Mouse (Mus musculus): Measurements from ENCODE around the gene Ccr6.

Gene Ccr6

GRCm38 (mm10) chr17:8233618-8234214, 2.1 kb upstream of the Ccr6 start:
- CTCF ChIA-PET: interaction anchor here (0.5 to 0.9 kb wide), 4 partner anchors 9 to 303 kb away, joined by 3 to 15 read pairs (median 3); no protein-coding TSS in a partner anchor

GRCm38 (mm10) chr17:8234537-8234936, 1.3 kb upstream of the Ccr6 start:
- CTCF ChIA-PET: interaction anchor here (0.7 to 0.9 kb wide), 2 partner anchors 10 to 30 kb away, joined by 3 read pairs; no protein-coding TSS in a partner anchor

GRCm38 (mm10) chr17:8238012-8238710, 2.3 kb downstream of the Ccr6 start:
- CTCF ChIA-PET: no interaction called here

- CTCF ChIA-PET: interaction anchor here (0.9 kb wide), 1 partner anchor 10 kb away, joined by 4 read pairs; no protein-coding TSS in a partner anchor
These were observed 3.7 kb downstream of the Ccr6 start for GRCm38 (mm10) chr17:8239561-8239960.

GRCm38 (mm10) chr17:8240517-8240916, 4.7 kb downstream of the Ccr6 start:
- CTCF ChIA-PET: interaction anchor here (0.6 kb wide), 1 partner anchor 47 kb away, joined by 3 read pairs; no protein-coding TSS in a partner anchor

GRCm38 (mm10) chr17:8241645-8242044, 5.8 kb downstream of the Ccr6 start:
- CTCF ChIA-PET: no interaction called here

- CTCF ChIA-PET: interaction anchor here (0.7 to 0.8 kb wide), 2 partner anchors 8 to 31 kb away, joined by 14 to 15 read pairs; no protein-coding TSS in a partner anchor
These were observed 6.3 kb downstream of the Ccr6 start for GRCm38 (mm10) chr17:8242186-8242585.

GRCm38 (mm10) chr17:8244124-8244523, 8.3 kb downstream of the Ccr6 start:
- CTCF ChIA-PET: interaction anchor here (0.8 to 1.3 kb wide), 2 partner anchors 13 to 49 kb away, joined by 4 to 5 read pairs; no protein-coding TSS in a partner anchor

GRCm38 (mm10) chr17:8246102-8246754, 10.4 kb downstream of the Ccr6 start:
- CTCF ChIA-PET: interaction anchor here (0.6 to 1.1 kb wide), 2 partner anchors 15 to 48 kb away, joined by 3 read pairs; no protein-coding TSS in a partner anchor

- CTCF ChIA-PET: no interaction called here
These were observed 15.9 kb downstream of the Ccr6 start for GRCm38 (mm10) chr17:8251704-8252103.

GRCm38 (mm10) chr17:8254268-8254667, 18.4 kb downstream of the Ccr6 start:
- CTCF ChIA-PET: interaction anchor here (0.9 kb wide), 1 partner anchor 22 kb away, joined by 3 read pairs; no protein-coding TSS in a partner anchor

- CTCF ChIA-PET: no interaction called here
These were observed 19.1 kb downstream of the Ccr6 start for GRCm38 (mm10) chr17:8254914-8255313.

- CTCF ChIA-PET: no interaction called here
These were observed 19.7 kb downstream of the Ccr6 start for GRCm38 (mm10) chr17:8255583-8255982.

- CTCF ChIA-PET: interaction anchor here (0.7 kb wide), 1 partner anchor 12 kb away, joined by 8 read pairs; no protein-coding TSS in a partner anchor
These were observed 21.1 kb downstream of the Ccr6 start for GRCm38 (mm10) chr17:8256982-8257381.

GRCm38 (mm10) chr17:8264638-8265037, 28.8 kb downstream of the Ccr6 start:
- CTCF ChIA-PET: interaction anchor here (0.6 to 1.2 kb wide), 4 partner anchors 12 to 115 kb away, joined by 3 to 5 read pairs (median 4); no protein-coding TSS in a partner anchor

GRCm38 (mm10) chr17:8272054-8272749, 36.4 kb downstream of the Ccr6 start:
- CTCF ChIA-PET: interaction anchor here (1.2 kb wide), 1 partner anchor 133 kb away, joined by 14 read pairs; no protein-coding TSS in a partner anchor

GRCm38 (mm10) chr17:8272951-8273350, 37.1 kb downstream of the Ccr6 start:
- CTCF ChIA-PET: interaction anchor here (0.7 kb wide), 1 partner anchor 22 kb away, joined by 3 read pairs; no protein-coding TSS in a partner anchor

GRCm38 (mm10) chr17:8276071-8276470, 40.2 kb downstream of the Ccr6 start:
- CTCF ChIA-PET: interaction anchor here (0.6 kb wide), 1 partner anchor 11 kb away, joined by 5 read pairs; no protein-coding TSS in a partner anchor

GRCm38 (mm10) chr17:8276680-8277079, 40.8 kb downstream of the Ccr6 start:
- CTCF ChIA-PET: interaction anchor here (0.6 kb wide), 1 partner anchor 12 kb away, joined by 5 read pairs; no protein-coding TSS in a partner anchor

- CTCF ChIA-PET: no interaction called here
These were observed 41.4 kb downstream of the Ccr6 start for GRCm38 (mm10) chr17:8277266-8277665.

GRCm38 (mm10) chr17:8278356-8278755, 42.5 kb downstream of the Ccr6 start:
- CTCF ChIA-PET: no interaction called here
